Mouse (Mus musculus) thymus, adult 2 months (tissue): ENCODE measurements around the gene Gga2.

Source experiments
- CTCF ChIP-seq: fragments of 200-500 bp; IDR thresholded peaks from 2 replicates; pipeline ENCODE4 v1.5.1; 2012; ENCODE audit warnings: mild to moderate bottlenecking, control low read depth, low read length, moderate library complexity, borderline replicate concordance; ENCODE audit not compliant: control insufficient read depth, poor library complexity, insufficient read depth; ENCODE audit errors: extremely low read depth
- POLR2A ChIP-seq: fragments of 200-500 bp; IDR thresholded peaks from 2 replicates; pipeline ENCODE4 v1.6.1; 2012; ENCODE audit warnings: mild to moderate bottlenecking, low read length, control low read depth, moderate library complexity; ENCODE audit not compliant: control insufficient read depth, poor library complexity, insufficient read depth; ENCODE audit errors: extremely low read depth

DNA sequence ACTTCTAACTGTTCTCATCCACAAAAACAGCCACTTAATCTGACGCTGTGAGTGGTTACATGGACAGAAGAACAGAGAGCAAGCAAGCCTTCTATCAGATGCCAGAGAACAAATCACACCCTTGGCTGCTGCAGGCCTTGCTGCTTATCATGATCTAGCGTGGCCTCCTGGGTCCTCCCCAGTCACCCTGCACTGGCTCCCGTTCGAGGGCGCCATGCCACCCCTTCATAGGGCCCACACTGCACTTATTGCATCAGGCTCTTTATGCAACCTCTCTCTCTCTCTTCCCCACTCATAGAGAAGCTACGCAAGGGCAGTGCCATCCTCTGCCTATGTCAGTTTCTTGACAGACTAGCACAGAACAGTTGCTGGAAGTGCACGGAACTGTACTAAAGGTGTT is 54.9 kb downstream of the Gga2 start:
- TF ChIP-seq POLR2A = no peak
- no peak for TF ChIP-seq CTCF
